Mouse (Mus musculus) naive thymus-derived CD4-positive, alpha-beta T cell, adult 2 months (primary cell): ENCODE data around the gene Ndufa6.
"Not testable (repeated sequence)": the region's sequence is repeated elsewhere in the genome, so short reads cannot be mapped to it uniquely, and the experiment has no call there.

Experiments used
- DNase-seq: peaks from one replicate; pipeline ENCODE4 v3.0.0-alpha.2; 2011; ENCODE audit warnings: low read depth

The Ndufa6 gene

GRCm38 (mm10) chr15:82368146-82368545 lies 14.0 kb upstream of the Ndufa6 start:
- no peak for DNase-seq

GRCm38 (mm10) chr15:82364561-82364960 lies 10.4 kb upstream of the Ndufa6 start:
- peak; percentile 28 for DNase-seq

- DNase-seq, result not testable (repeated sequence)
Measured at GRCm38 (mm10) chr15:82363801-82364200, 9.7 kb upstream of the Ndufa6 start.

- DNase-seq, result peak; percentile 18
Measured at GRCm38 (mm10) chr15:82362234-82362633, 8.1 kb upstream of the Ndufa6 start.

GRCm38 (mm10) chr15:82361459-82362018 lies 7.4 kb upstream of the Ndufa6 start:
- peak; percentile 43 for DNase-seq

- peak; percentile 12 for DNase-seq
Measured at GRCm38 (mm10) chr15:82358431-82359260, 4.5 kb upstream of the Ndufa6 start.

DNA sequence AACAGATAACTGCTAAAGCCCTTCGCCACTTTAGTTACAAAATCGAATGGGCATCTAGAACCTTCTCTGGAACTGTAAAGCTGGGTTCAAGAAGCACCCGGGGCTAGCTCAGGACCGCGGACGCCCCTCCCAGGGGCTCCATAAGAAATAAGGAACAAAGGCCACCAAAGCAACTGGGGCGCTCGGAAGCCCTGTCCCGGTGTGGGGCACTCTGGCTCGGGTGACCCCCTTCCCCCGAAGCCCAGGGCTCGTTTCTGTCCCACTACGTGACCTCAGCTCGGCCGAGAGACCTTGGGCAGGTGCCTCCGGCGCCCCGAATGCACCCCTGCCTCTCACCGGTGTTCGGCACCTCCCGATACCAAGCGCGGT lies 393 bp downstream of the Ndufa6 start:
- no peak for DNase-seq

DNA sequence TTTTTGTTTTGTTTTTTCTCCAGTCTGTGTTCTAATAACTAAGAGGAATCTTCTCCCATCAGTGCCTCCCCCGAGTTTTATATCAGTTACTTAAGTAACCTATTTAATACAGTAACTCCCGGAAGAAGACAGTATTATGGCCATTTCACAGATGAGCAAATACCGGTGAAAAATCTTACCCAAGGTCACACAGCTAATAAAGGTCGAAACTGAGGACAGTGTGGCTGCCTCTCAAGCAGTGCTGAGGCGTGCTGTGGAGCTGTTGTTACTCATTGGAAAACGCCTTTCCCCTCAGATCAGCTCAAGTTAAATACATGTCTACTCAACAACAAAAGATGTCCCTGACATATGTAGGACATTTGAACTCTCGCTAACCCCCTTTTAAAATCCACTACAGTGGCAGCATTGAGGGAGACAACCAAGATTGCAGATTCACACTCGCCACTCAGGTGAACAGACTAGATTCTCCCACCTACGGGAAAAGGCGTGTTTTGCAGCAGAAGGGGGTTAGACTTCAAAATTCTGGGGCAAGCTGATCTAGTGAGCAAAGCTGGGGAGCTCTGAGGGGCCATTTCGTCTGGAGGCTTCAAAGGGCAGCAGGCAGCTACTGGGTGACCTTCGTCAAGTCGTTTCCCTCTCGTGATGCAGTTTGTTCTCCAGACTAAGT lies 911 bp downstream of the Ndufa6 start:
- DNase-seq, result no peak

- DNase-seq, result no peak
Measured at GRCm38 (mm10) chr15:82351480-82351879, 2.6 kb downstream of the Ndufa6 start.

GRCm38 (mm10) chr15:82350349-82350748 lies 3.8 kb downstream of the Ndufa6 start:
- no peak for DNase-seq

- no peak for DNase-seq
Measured at GRCm38 (mm10) chr15:82348999-82349341, 5.2 kb downstream of the Ndufa6 start.

GRCm38 (mm10) chr15:82348258-82348998 lies 5.7 kb downstream of the Ndufa6 start:
- no peak for DNase-seq

GRCm38 (mm10) chr15:82347852-82348251 lies 6.3 kb downstream of the Ndufa6 start:
- DNase-seq, result no peak

DNA sequence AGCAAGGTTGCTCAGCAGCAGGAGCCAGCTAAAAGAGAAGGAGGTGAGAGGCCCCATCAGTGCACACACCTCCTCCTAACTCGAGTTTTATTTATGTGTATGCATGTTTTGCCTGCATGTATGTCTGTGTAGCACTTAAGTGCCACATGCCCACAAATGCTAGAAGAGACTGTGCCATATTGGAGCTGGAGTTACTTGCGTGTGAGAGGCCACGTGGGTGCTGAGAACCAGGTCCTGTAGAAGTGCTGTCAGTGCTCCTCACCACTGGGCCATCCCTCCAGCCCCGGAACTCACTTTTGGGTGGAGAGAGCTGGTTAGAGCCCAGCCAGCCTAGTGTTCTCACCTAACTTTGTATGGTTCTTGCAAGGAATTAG lies 6.8 kb downstream of the Ndufa6 start:
- no peak for DNase-seq

DNA sequence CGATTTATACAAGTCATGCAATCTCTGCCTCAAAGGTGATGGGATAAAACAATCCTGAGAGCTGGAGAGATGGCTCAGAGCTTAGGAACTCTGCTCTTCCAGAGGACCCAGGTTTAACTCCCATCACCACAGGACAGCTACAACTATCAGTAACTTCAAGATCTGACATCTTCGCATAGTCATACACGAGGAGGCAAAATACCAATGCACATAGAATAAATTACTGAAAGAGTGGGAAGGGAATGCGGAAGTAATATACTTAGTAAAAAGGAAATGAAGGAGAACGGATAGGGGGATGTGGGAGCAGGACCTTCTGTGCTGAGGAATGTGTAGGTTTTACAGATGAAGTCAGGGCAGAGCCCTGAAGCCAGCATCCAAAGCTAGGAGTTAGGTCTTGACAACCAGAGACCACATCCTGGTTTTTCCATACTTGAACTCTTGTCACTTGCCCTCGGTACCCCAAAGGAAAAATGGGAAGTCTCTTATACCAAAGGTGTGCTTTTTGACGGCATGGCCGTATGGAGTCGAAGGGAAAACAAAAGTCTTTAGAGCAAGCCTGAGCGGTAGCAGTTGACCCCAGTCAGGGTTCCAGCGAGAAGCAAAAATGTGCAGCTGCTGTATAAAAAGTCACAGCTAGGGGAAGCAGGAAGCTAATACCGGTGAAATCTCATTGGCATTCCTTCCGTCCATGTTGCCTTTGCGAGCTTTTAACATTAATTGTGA lies 7.4 kb downstream of the Ndufa6 start:
- peak; percentile 45 for DNase-seq

GRCm38 (mm10) chr15:82345820-82346470 lies 8.2 kb downstream of the Ndufa6 start:
- DNase-seq, result peak; percentile 100

DNA sequence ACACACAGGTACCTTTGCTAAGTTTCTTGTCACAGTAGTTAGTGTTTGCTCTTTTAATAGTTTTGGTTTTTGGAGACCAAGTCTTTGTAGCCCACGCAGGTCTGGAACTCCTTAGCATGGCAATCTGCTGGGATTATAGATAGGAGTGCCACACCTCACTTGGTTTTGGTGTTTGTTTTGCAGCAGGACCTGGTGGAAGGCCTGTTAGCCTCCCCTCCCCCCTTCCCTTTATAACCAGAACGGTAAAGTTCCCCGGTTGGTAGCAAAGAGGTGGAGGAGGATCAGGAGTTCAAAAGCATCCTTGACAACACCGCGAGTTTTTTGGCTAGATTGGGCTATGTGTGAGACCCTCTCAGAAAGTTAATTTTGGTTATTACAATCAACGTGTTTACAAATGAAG lies 9.2 kb downstream of the Ndufa6 start:
- DNase-seq, result peak; percentile 18

GRCm38 (mm10) chr15:82343368-82344287 lies 10.5 kb downstream of the Ndufa6 start:
- no peak for DNase-seq

DNA sequence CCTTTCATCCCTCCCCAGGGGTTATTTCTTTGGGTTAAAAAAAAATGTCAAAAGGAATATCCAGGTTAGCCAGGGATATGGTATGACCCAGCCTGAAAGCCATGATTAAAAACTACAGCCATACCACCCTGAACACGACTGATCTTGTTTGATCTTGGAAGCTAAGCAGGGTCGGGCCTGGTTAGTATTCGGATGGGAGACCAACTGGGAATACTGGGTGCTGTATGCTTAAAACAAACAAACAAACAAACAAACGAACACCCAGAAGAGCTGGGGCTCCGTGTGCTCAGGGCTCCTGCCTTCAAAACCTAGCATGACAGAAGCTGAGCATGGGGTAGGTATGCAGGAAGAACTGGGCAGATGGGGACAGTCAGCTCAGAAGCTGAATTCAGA lies 11.6 kb downstream of the Ndufa6 start:
- DNase-seq, result peak; percentile 35
